ENCODE assay signal across 7 mouse cellular contexts in genomic region chr4:109703568-109703967, GRCm38 (mm10). TPM values are rescaled to one million over a fixed set of nuclear protein-coding genes. Genes with fewer than 3 reads are reported as not detected.
DNase-seq lines count a peak whose midpoint lies in the region; TF ChIP-seq lines count a peak whose summit lies in the region.

No protein-coding gene starts in this region.

- H3K27ac ChIP-seq in ES-E14 (ENCODE audit: insufficient read depth, low read depth, low read length, poor library complexity, severe bottlenecking): no peak overlapping the region

- peak; percentile 40 for DNase-seq in layer of hippocampus, adult 9-10 months (ENCODE audit: low spot score)
- no peak for DNase-seq in layer of hippocampus, postnatal 36 days
- no peak for DNase-seq in ES-E14 (ENCODE audit: low read depth, low spot score)
- peak; percentile 43 for DNase-seq in ZHBTc4 (ENCODE audit: low read depth, low spot score)
- DNase-seq in lung, postnatal 36 days: peak; percentile 81
- no peak for DNase-seq in right cerebral cortex, postnatal 36 days (ENCODE audit: low spot score in 2 of 2)
- DNase-seq in frontal cortex, postnatal 14 days (ENCODE audit: low spot score in 2 of 2): no peak

- H3K4me1 ChIP-seq in ES-E14 (ENCODE audit: control insufficient read depth in 2 of 2, insufficient read depth in 2 of 2, low read length in 2 of 2, poor library complexity in 1 of 2): peaks cover 0 to 3% of the 10 kb centered on the region in 2 experiments; a peak in 1 of 4 replicates

- no peaks in the 10 kb centered on the region for H3K9me3 ChIP-seq in ES-E14 (ENCODE audit: control insufficient read depth, insufficient read depth, low read depth, low read length)

- no peaks in the 10 kb centered on the region for H3K36me3 ChIP-seq in ES-E14 (ENCODE audit: control insufficient read depth, insufficient read depth, low read length, poor library complexity, severe bottlenecking)

- H3K4me3 ChIP-seq in ES-E14 (ENCODE audit: insufficient read depth in 1 of 2, low read depth in 1 of 2, low read length in 2 of 2, poor library complexity in 1 of 2, severe bottlenecking in 1 of 2): no peak overlapping the region

- in situ Hi-C loops in ES-E14 (cut with MboI; ENCODE audit: low sequenced_read_pairs in 2 of 2, unreplicated experiment in 2 of 2): no loop called here

- no peak overlapping the region for H3K9ac ChIP-seq in ES-E14 (ENCODE audit: insufficient read depth, low read depth, low read length, poor library complexity, severe bottlenecking)

TF ChIP-seq in ES-E14, 5 proteins besides CTCF, POLR2A, EP300 and RAD21:
- no peak for TF ChIP-seq HCFC1 (IDR thresholded peaks at IDR 0.05; ENCODE audit: borderline replicate concordance, insufficient read depth, low read length)
- no peak for TF ChIP-seq ZNF384 (IDR thresholded peaks at IDR 0.05; ENCODE audit: low read depth, low read length)
- peak; percentile 55; the same call in 1 of the 2 replicates for TF ChIP-seq MAFK (IDR thresholded peaks at IDR 0.05; ENCODE audit: insufficient read depth, low read depth, low read length)
- TF ChIP-seq ZC3H11A (IDR thresholded peaks at IDR 0.05; ENCODE audit: borderline replicate concordance, low read depth, low read length): no peak
- no peak for TF ChIP-seq CHD2 (IDR thresholded peaks at IDR 0.05; ENCODE audit: low read depth, low read length)

RNA-seq across cellular contexts. Expression of gene Faf1, which starts 27.2 kb away (rescaled TPM):
- 10 to 100 TPM; 23.6 to 26.0 TPM for total RNA-seq in layer of hippocampus, postnatal 36 days (2021)
- total RNA-seq in ES-E14 (2012; rRNA removed): 45.3 and 52.3 TPM in 2 replicates

RNA-seq across cellular contexts. Expression of gene Cdkn2c, which starts 36.6 kb away (rescaled TPM):
- 1 to 10 TPM; 3.6 to 4.1 TPM for total RNA-seq in layer of hippocampus, postnatal 36 days (2021)
- total RNA-seq in ES-E14 (2012; rRNA removed): 0.74 and 1.3 TPM in 2 replicates

Comparison
In these comparisons a context has a peak if more than half of its experiments do, and no peak if none do; other contexts are left out.
1. DNase-seq: peak in layer of hippocampus, adult 9-10 months (single experiment), ZHBTc4 (single experiment) and lung, postnatal 36 days (single experiment); none in layer of hippocampus, postnatal 36 days (0 of 2), ES-E14 (single experiment), right cerebral cortex, postnatal 36 days (0 of 2) and frontal cortex, postnatal 14 days (0 of 2).